9 mouse cellular contexts compared by ENCODE assay signal in genomic region chrX:159459006-159459654, GRCm38 (mm10). TPM values are rescaled to one million over a fixed set of nuclear protein-coding genes. Genes with fewer than 3 reads are reported as not detected.
DNase-seq lines count a peak whose midpoint lies in the region; ATAC-seq lines count a peak whose summit lies in the region.
"Had no signal": no experiment of that assay in that cellular context is flagged by ENCODE, and none has a peak within 500 bp of the region (broad histone marks: within the 10 kb centered on the region; RNA-seq: fewer than 3 reads in every experiment).

No protein-coding gene starts in this region.

- no peaks in the 10 kb centered on the region for H3K36me3 ChIP-seq in forebrain, embryonic 12.5 days (replicated peaks)
- no peaks in the 10 kb centered on the region for H3K36me3 ChIP-seq in midbrain, embryonic 11.5 days (ENCODE audit: control insufficient read depth, insufficient read depth, low read length)
- H3K36me3 ChIP-seq: heart, embryonic 10.5 days had no signal

- no peak overlapping the region for H3K9ac ChIP-seq in forebrain, embryonic 12.5 days
- peak overlapping the region; percentile 12; the same call in 1 of the 2 replicates for H3K9ac ChIP-seq in midbrain, embryonic 11.5 days (ENCODE audit: low read length)

- H3K4me2 ChIP-seq in forebrain, embryonic 12.5 days, result peak overlapping the region; percentile 47
- peak overlapping the region; percentile 35 for H3K4me2 ChIP-seq in midbrain, embryonic 11.5 days

- peak; percentile 19 for DNase-seq in MN1 (ENCODE audit: low spot score)
- peak; percentile 48 for DNase-seq in brain, adult 2 months (ENCODE audit: low read depth, low spot score)
- DNase-seq in midbrain, embryonic 11.5 days (ENCODE audit: low spot score, missing footprints), result peak; percentile 89
- no peak for DNase-seq in kidney, adult 11 months

- H3K27me3 ChIP-seq in forebrain, embryonic 12.5 days, result peaks cover 7% of the 10 kb centered on the region; the same call in 1 of the 2 replicates
- H3K27me3 ChIP-seq in midbrain, embryonic 11.5 days (ENCODE audit: control insufficient read depth, insufficient read depth, low read length), result peaks cover 4% of the 10 kb centered on the region; the same call in 1 of the 2 replicates

- ATAC-seq in forebrain, embryonic 12.5 days (ENCODE audit: low FRiP score), result peak; percentile 91
- peak; percentile 96 for ATAC-seq in midbrain, embryonic 11.5 days (ENCODE audit: low FRiP score)
- no peak for ATAC-seq in erythroblast, adult 5-6 weeks (replicated peaks; ENCODE audit: low FRiP score, poor library complexity, severe bottlenecking)
- ATAC-seq in erythroid progenitor cell, adult 5-6 weeks (replicated peaks; ENCODE audit: low FRiP score, poor library complexity, severe bottlenecking), result no peak

- H3K4me1 ChIP-seq in forebrain, embryonic 12.5 days, result no peaks in the 10 kb centered on the region
- H3K4me1 ChIP-seq in midbrain, embryonic 11.5 days (ENCODE audit: control insufficient read depth, insufficient read depth, low read length), result no peaks in the 10 kb centered on the region
- H3K4me1 ChIP-seq: heart, embryonic 10.5 days had no signal

- 43% methylated on average over 7 of the region's 7 CpGs for WGBS in forebrain, embryonic 12.5 days
- 49% methylated on average over 7 of the region's 7 CpGs for WGBS in midbrain, embryonic 11.5 days

- peak overlapping the region; percentile 19; the same call in 1 of the 2 replicates for H3K27ac ChIP-seq in forebrain, embryonic 12.5 days
- no peak overlapping the region; the same call in 1 of the 2 replicates for H3K27ac ChIP-seq in midbrain, embryonic 11.5 days (ENCODE audit: low read depth, low read length)
- H3K27ac ChIP-seq: heart, embryonic 10.5 days had no signal

- peak overlapping the region; percentile 23 for H3K4me3 ChIP-seq in forebrain, embryonic 12.5 days (replicated peaks)
- H3K4me3 ChIP-seq in midbrain, embryonic 11.5 days (ENCODE audit: low read depth, low read length), result peak overlapping the region; percentile 13; the same call in 1 of the 2 replicates
- H3K4me3 ChIP-seq: heart, embryonic 10.5 days had no signal

- H3K9me3 ChIP-seq in forebrain, embryonic 12.5 days, result no peaks in the 10 kb centered on the region
- H3K9me3 ChIP-seq in midbrain, embryonic 11.5 days (ENCODE audit: control insufficient read depth, low read length), result no peaks in the 10 kb centered on the region
- H3K9me3 ChIP-seq: heart, embryonic 10.5 days had no signal

RNA-seq across cellular contexts. Expression of gene Map7d2, which starts 44.8 kb away (rescaled TPM):
- polyA plus RNA-seq in forebrain, embryonic 12.5 days (2016; fragmentation: Nextera tagmentation; extraction: Ambion mirVana), result 14.3 and 15.7 TPM in 2 replicates
- polyA plus RNA-seq in midbrain, embryonic 11.5 days (2014; fragmentation: Nextera tagmentation; extraction: Ambion mirVana), result 13.5 and 14.3 TPM in 2 replicates
- total RNA-seq in erythroblast, adult 5-6 weeks (2015; ENCODE audit: low replicate concordance), result not detected in 2 replicates
- 0.43 TPM in 1 of 2 replicates, not detected in the other for total RNA-seq in erythroblast, adult 5-6 weeks (2017; ENCODE audit: low replicate concordance)
- total RNA-seq in erythroid progenitor cell, adult 5-6 weeks (2015; ENCODE audit: low replicate concordance), result not detected in 2 replicates
- not detected in 2 replicates for total RNA-seq in erythroid progenitor cell, adult 5-6 weeks (2017; ENCODE audit: low replicate concordance)
- total RNA-seq: monocyte, adult 5-6 weeks had no signal

Comparison
In these comparisons a context has a peak if more than half of its experiments do, and no peak if none do; other contexts are left out.
1. ATAC-seq: peak in forebrain, embryonic 12.5 days (single experiment) and midbrain, embryonic 11.5 days (single experiment); none in erythroblast, adult 5-6 weeks (single experiment) and erythroid progenitor cell, adult 5-6 weeks (single experiment).